Mouse (Mus musculus): Measurements from ENCODE around the gene Snrnp70. TPM values are rescaled to one million over a fixed set of nuclear protein-coding genes. Genes with fewer than 3 reads are reported as not detected.
A peak's percentile ranks its signal among the peaks of the same experiment; 100 is the strongest.

Gene Snrnp70
- polyA plus RNA-seq, 1 experiment from 2014 or later: 136 TPM

DNA sequence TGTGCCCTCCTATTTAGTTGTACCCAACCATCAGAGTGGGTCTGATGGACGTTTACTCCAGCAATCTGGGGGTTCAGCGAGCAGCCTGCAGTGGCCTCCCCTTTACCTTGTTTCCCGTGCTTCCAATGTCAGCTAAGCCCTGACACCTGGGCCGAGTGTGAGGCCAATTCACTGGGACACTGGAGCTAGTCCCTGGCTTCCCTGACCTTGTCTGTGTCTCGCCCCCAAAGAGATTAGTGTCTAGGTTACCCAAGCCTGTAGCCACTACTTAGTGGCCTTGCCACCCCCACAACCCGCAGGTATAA, 25.0 kb upstream of the Snrnp70 start, which contains the start of gene Lhb:
Gene Lhb (plus strand): TSS at position 206 of the 305 bp plus-strand sequence.
- Histone ChIP-seq H3K9ac (no peak within 1 kb of the TSS), H3K36me3 (peaks cover 51% of the 10 kb centered on the region), H3K9me3 (no peaks in the 10 kb centered on the region), H3K4me1 (peaks cover 11% of the 10 kb centered on the region), H3K4me3 (no peak within 1 kb of the TSS), H3K4me2 (no peak within 1 kb of the TSS), H3K27ac (replicated peaks) (no peak within 1 kb of the TSS), H3K27me3 (replicated peaks) (peaks cover 58% of the 10 kb centered on the region)
- no peak for ATAC-seq (ENCODE audit: extremely low read depth, insufficient number of reproducible peaks, low FRiP score, low TSS enrichment)
- WGBS: 56% methylated on average over 6 of the region's 6 CpGs

DNA sequence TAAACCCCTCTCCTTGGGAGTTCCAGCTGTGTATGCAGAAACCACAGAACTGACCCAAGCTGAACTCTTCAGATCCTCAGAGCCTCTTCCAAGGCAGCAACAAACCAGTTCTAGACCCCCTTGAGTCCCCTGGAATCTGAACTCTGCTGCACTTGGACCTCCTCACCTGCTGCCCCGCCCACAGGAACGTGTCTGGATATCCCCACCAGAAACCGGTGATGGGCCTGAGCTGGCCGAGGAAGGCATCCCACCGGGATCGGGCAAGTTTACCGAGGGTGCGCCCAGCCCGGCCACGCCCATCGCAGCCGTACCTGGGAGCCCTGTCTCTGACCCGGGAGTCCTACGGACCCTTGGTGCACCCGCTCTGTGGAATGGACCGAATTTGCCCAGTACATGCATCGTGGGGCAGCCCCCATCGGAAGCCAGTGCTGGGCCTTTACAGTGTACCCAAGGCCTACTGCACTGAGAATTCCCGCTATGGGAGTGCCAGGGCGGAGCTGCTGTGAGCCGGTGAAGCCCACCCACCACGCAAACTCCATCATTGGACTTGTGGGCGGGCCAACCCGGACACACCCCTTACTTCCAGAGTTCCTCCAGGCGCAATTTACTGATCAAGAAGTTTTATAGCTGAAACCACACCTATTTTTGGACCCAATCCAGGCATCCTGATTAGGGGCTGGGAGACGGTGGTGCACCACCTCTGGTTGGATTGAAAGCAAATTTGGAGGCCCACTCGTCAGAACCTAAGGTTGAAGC, 24.5 kb upstream of the Snrnp70 start:
- Histone ChIP-seq H3K36me3 (peaks cover 45% of the 10 kb centered on the region), H3K4me3 (no peak overlapping the region), H3K9me3 (no peaks in the 10 kb centered on the region), H3K27ac (replicated peaks) (no peak overlapping the region), H3K4me2 (no peak overlapping the region), H3K9ac (no peak overlapping the region), H3K27me3 (replicated peaks) (peaks cover 64% of the 10 kb centered on the region), H3K4me1 (peaks cover 16% of the 10 kb centered on the region)
- 15% methylated on average over 27 of the region's 27 CpGs for WGBS
- no peak for ATAC-seq (ENCODE audit: extremely low read depth, insufficient number of reproducible peaks, low FRiP score, low TSS enrichment)

DNA sequence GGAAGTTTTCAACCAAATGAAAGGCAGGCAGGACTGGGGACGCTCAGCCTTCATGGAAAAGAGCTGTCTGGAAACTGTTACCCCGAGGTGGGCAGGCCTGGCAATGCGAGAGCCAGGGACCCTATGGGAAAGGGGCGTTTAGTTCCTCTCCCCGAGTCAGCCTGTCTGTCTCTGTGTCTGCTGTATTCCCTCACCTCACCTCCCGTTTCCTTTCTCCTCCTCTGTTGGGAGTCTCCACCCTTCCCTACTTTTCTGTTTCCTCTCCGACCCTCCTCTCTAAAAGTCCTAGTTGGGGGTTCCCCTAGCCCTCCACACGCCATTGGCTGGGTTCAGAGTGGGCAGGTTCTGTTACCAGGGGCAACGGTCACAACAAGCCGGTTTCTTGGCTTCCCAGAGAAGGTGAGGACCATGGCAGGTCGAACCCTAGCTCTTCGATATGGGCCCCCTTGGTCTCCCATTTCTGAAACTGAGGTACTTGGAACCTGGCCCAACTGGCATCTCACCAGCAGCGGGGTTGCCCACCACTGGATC, 22.5 kb upstream of the Snrnp70 start:
- ATAC-seq (ENCODE audit: extremely low read depth, insufficient number of reproducible peaks, low FRiP score, low TSS enrichment): no peak
- WGBS: 10% methylated on average over 13 of the region's 13 CpGs
- Histone ChIP-seq H3K4me3 (no peak overlapping the region), H3K27me3 (replicated peaks) (peaks cover 84% of the 10 kb centered on the region), H3K9ac (peak overlapping the region; percentile 13; the same call in 1 of the 2 replicates), H3K4me1 (peaks cover 36% of the 10 kb centered on the region), H3K9me3 (no peaks in the 10 kb centered on the region), H3K4me2 (peak overlapping the region; percentile 25), H3K36me3 (peaks cover 25% of the 10 kb centered on the region), H3K27ac (replicated peaks) (no peak overlapping the region)

DNA sequence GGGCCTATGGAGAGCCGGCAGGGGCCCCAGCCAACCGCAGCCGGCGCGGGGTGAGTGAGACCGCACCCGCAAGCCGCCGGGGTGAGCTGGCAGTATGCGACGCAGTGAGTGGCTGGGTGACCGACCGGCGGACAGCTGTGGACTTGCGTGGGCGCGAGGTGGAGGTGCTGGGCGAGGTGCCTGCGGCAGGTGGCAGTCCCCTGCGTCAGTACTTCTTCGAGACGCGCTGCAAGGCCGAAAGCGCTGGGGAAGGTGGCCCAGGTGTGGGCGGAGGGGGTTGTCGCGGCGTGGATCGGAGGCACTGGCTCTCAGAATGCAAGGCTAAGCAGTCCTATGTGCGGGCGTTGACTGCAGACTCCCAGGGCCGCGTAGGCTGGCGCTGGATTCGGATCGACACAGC, 20.1 kb upstream of the Snrnp70 start:
- WGBS: 17% methylated on average over 37 of the region's 37 CpGs
- H3K27ac ChIP-seq (replicated peaks): no peak overlapping the region
- peaks cover 98% of the 10 kb centered on the region for H3K27me3 ChIP-seq (replicated peaks)
- no peaks in the 10 kb centered on the region for H3K9me3 ChIP-seq
- 0 out of 2 replicates have a peak overlapping the region, but pooled peaks have one; percentile 42 for H3K9ac ChIP-seq
- no peak for ATAC-seq (ENCODE audit: extremely low read depth, insufficient number of reproducible peaks, low FRiP score, low TSS enrichment)
- peaks cover 1% of the 10 kb centered on the region for H3K36me3 ChIP-seq
- peaks cover 44% of the 10 kb centered on the region for H3K4me1 ChIP-seq
- H3K4me3 ChIP-seq: peak overlapping the region; percentile 30
- peak overlapping the region; percentile 50 for H3K4me2 ChIP-seq

DNA sequence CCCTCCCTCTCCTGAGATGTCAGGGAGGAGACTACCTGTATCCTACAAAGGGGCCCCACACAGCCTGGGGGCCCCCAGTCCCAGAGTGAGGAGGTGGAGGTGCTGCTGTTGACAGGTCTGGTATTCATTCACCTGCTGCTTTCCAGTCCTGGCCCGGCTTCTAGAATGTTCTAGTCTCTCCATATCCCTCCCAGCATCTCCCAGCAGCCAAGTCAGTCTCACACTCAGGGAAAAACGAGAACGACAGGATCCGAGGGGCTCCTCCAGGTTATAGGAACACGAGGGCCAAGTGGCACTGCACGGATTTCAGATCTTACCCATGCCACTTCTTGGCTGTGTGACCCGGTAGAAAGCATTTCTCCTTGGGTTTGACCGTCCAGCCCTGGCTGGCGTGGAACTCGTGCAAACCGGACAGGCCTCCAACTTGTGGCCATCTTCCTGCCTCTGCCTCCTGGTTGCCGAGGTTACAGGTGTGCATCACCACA, 19.2 kb upstream of the Snrnp70 start:
- ATAC-seq (ENCODE audit: extremely low read depth, insufficient number of reproducible peaks, low FRiP score, low TSS enrichment): no peak
- 30% methylated on average over 12 of the region's 12 CpGs for WGBS
- H3K36me3 ChIP-seq: no peaks in the 10 kb centered on the region
- no peaks in the 10 kb centered on the region for H3K9me3 ChIP-seq
- peaks cover 98% of the 10 kb centered on the region for H3K27me3 ChIP-seq (replicated peaks)
- H3K4me1 ChIP-seq: peaks cover 44% of the 10 kb centered on the region
- H3K4me2 ChIP-seq: peak overlapping the region; percentile 91
- H3K27ac ChIP-seq (replicated peaks): no peak overlapping the region
- no peak overlapping the region for H3K4me3 ChIP-seq
- H3K9ac ChIP-seq: no peak overlapping the region

DNA sequence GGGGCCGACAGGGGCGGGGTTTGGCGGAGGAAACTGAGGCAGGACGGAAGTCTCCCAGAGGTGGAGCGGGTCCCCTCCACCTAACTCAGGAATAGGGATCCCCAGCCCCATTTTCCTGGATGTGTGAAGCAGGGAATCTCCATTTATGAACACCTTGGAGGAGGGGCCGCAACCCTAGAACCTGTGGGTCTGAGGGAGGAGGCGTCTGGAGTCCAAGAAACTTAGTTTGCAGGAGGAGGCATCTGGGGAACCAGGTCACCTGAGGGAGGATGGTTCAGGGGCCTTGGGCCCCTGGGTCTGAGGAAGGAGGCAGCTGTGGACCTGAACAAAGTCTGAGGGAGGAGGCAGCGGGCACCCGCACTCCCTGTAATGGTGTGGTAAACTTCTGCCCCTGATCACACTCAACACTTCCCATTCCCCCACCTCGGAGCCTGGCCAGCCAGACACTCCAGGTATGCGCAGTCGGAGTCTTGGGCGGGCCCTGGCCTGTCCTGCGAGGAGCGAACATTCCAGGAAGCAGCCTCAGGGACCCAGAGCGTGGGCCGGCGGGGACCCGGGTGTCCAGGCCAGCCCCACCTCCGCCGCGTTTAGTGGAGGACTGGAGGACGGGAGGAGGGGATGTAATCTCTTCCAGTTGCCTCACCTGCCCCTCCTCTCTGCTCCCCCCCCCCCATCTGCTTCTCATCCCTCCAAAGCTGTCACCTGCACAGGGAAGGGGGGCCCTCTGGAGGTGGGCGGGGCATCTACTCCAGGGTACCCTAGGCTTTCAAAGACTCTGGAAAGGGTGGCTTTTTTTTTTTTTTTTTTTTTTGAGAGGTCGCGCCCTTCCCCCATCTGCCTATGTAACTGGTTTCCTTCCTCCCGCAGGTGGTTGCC, 18.6 kb upstream of the Snrnp70 start:
- Histone ChIP-seq H3K9me3 (no peaks in the 10 kb centered on the region), H3K4me3 (peak overlapping the region; percentile 61), H3K36me3 (no peaks in the 10 kb centered on the region), H3K9ac (peak overlapping the region; percentile 77), H3K4me1 (peaks cover 44% of the 10 kb centered on the region), H3K27ac (replicated peaks) (peak overlapping the region; percentile 71), H3K27me3 (replicated peaks) (peaks cover 98% of the 10 kb centered on the region), H3K4me2 (peak overlapping the region; percentile 91)
- peak; percentile 31; the same call in 1 of the 2 replicates for ATAC-seq (ENCODE audit: extremely low read depth, insufficient number of reproducible peaks, low FRiP score, low TSS enrichment)
- 2% methylated on average over 27 of the region's 27 CpGs for WGBS

DNA sequence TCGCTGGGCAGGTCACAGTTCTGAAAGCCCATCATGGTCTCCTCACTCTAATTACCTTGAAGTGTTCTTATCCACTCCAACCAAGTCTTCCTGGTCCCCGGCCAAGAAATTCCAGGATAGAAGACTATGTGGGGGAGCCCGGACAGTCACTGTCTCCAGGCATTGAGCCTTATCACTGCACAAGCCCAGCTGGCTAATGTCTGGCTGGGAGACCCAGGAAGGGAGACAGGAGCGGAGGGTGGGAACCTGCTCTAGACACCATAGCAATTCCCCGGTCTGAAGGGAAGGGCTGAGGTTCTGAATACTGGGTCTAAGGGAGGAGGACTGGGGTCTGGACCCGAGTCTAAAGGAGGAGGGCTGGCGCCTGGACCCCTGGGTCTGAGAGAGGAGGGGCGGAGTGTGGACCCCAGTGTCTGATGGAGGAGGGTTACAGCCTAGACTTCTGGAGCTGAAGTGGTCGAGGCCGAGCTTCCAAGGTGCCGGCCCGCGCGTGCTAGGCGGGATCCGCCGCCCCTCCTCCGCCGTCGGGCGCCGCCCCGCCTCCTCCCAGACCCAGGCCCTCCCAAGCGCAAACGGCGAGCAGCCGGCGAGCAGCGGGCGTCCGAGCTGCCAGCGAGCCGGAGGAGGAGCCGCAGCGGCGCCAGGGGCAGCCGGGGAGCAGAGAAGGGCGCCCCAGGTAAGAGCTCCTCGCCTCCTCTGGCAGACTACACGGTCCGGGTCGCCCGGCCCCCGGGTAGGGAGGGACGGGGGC, 17.7 kb upstream of the Snrnp70 start, which contains the start of gene Ntf5:
Gene Ntf5 (plus strand): TSS at position 583 of the 751 bp plus-strand sequence.
- Histone ChIP-seq H3K4me2 (peak within 1 kb of the TSS; percentile 91), H3K36me3 (no peaks in the 10 kb centered on the region), H3K9me3 (no peaks in the 10 kb centered on the region), H3K4me1 (peaks cover 43% of the 10 kb centered on the region), H3K9ac (peak within 1 kb of the TSS; percentile 77), H3K27ac (replicated peaks) (peak within 1 kb of the TSS; percentile 71), H3K4me3 (peak within 1 kb of the TSS; percentile 61), H3K27me3 (replicated peaks) (peaks cover 98% of the 10 kb centered on the region)
- under 1% methylated on average over 37 of the region's 45 CpGs for WGBS
- ATAC-seq (ENCODE audit: extremely low read depth, insufficient number of reproducible peaks, low FRiP score, low TSS enrichment): peak; percentile 29; the same call in 1 of the 2 replicates

DNA sequence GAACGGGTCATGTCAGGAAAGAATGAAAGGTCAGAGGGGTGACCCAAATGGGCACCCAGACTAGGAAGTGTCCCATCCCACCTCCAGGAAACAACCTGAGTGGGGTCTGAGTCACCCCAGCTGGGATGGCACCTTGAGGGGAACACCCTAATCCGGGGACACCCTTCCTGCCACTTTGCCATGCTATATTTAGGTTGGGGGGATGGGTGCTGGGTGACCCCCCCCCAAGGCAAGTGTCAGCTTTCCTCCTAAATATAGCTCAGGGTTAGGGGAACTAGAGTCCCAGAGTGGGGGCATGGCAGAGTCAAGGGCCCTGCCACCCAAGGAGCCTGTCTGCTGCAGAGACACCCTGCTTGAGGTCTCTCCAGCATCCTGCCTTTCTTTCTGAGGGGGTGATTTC, 16.9 kb upstream of the Snrnp70 start:
- Histone ChIP-seq H3K9me3 (no peaks in the 10 kb centered on the region), H3K27me3 (replicated peaks) (peaks cover 98% of the 10 kb centered on the region), H3K36me3 (no peaks in the 10 kb centered on the region), H3K27ac (replicated peaks) (no peak overlapping the region), H3K4me2 (no peak overlapping the region), H3K4me3 (no peak overlapping the region), H3K9ac (no peak overlapping the region), H3K4me1 (peaks cover 37% of the 10 kb centered on the region)
- 56% methylated on average over 2 of the region's 2 CpGs for WGBS
- ATAC-seq (ENCODE audit: extremely low read depth, insufficient number of reproducible peaks, low FRiP score, low TSS enrichment): no peak

DNA sequence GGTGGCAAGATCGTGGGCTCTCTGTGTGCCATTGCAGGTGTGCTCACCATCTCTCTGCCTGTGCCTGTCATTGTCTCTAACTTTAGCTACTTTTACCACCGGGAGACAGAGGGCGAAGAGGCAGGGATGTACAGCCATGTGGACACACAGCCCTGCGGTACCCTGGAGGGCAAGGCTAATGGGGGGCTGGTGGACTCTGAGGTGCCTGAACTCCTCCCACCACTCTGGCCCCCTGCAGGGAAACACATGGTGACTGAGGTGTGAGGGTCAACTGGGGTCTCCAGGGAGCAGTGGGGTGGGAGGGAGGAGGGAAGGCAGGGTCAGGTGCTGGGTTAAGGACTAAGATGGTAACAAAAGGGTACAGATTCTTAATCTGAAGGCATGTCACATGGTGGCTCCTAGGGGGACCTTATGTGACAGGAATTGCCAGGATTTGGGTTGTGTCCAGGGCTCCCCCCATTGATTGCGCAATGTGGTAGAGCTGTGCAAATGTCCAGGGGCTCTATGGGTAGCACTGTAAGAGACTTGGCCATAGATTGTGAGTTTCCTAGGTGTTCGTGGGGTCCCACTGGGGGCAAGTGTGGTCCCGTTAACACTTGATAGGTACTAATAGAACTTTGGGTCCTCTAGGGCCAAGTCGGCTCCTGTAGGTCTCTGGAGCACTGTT, 14.1 kb upstream of the Snrnp70 start:
- WGBS: 76% methylated on average over 8 of the region's 8 CpGs

DNA sequence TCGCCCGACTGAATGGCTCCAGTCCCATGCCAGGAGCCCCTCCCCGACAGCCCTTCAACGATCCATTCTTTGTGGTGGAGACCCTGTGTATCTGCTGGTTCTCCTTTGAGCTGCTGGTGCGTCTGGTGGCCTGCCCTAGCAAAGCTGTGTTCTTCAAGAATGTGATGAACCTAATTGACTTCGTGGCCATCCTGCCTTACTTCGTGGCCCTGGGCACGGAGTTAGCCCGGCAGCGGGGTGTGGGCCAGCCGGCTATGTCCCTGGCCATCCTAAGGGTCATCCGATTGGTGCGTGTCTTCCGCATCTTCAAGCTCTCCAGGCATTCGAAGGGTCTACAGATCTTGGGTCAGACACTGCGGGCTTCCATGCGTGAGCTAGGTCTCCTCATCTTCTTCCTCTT, 13.4 kb upstream of the Snrnp70 start:
- peaks cover 35% of the 10 kb centered on the region for H3K4me1 ChIP-seq
- no peaks in the 10 kb centered on the region for H3K36me3 ChIP-seq
- no peaks in the 10 kb centered on the region for H3K9me3 ChIP-seq
- H3K4me3 ChIP-seq: no peak overlapping the region
- no peak overlapping the region for H3K4me2 ChIP-seq
- no peak overlapping the region for H3K27ac ChIP-seq (replicated peaks)
- 85% methylated on average over 17 of the region's 17 CpGs for WGBS
- H3K27me3 ChIP-seq (replicated peaks): peaks cover 87% of the 10 kb centered on the region
- no peak overlapping the region for H3K9ac ChIP-seq
- ATAC-seq (ENCODE audit: extremely low read depth, insufficient number of reproducible peaks, low FRiP score, low TSS enrichment): no peak

More for the DNA sequence above, 14.1 kb upstream of the Snrnp70 start:
- no peak for ATAC-seq (ENCODE audit: extremely low read depth, insufficient number of reproducible peaks, low FRiP score, low TSS enrichment)
- peaks cover 41% of the 10 kb centered on the region for H3K4me1 ChIP-seq
- H3K9me3 ChIP-seq: no peaks in the 10 kb centered on the region
- no peak overlapping the region for H3K4me3 ChIP-seq
- no peak overlapping the region for H3K9ac ChIP-seq
- no peaks in the 10 kb centered on the region for H3K36me3 ChIP-seq
- H3K4me2 ChIP-seq: no peak overlapping the region
- no peak overlapping the region for H3K27ac ChIP-seq (replicated peaks)
- H3K27me3 ChIP-seq (replicated peaks): peaks cover 94% of the 10 kb centered on the region
